Mouse (Mus musculus) lung, adult 2 months (tissue): ENCODE results near the gene Clip3.

Source experiments
- CTCF ChIP-seq: fragments of 200-500 bp; IDR thresholded peaks from 2 replicates; pipeline ENCODE4 v1.5.1; 2011; ENCODE audit warnings: mild to moderate bottlenecking, low read length, control low read depth; ENCODE audit not compliant: insufficient read depth
- POLR2A ChIP-seq: fragments of 200-500 bp; IDR thresholded peaks from 2 replicates; pipeline ENCODE4 v1.6.1; 2011; ENCODE audit warnings: low read depth, mild to moderate bottlenecking, control low read depth, low read length, borderline replicate concordance; ENCODE audit errors: extremely low read depth

DNA sequence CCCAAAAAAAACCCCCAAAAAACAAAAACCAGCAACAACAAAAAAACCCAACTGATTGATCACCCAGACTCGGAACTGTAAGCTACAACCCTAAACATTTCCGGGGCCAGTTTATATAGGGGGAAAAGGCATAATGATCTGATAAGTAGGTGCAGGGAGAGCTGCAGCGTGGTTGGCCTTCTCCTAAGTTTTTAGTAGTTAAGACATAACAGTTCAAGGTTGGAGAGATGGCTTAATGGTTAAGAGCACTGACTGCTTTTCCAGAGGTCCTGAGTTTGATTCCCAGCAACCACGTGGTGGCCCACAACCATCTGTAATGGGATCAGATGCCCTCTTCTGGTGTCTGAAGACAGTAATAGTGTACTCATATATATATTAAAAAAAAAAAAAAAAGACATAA lies 10.0 kb upstream of the Clip3 start:
- TF ChIP-seq CTCF (no peak), POLR2A (no peak)
